In the genomic region with DNA sequence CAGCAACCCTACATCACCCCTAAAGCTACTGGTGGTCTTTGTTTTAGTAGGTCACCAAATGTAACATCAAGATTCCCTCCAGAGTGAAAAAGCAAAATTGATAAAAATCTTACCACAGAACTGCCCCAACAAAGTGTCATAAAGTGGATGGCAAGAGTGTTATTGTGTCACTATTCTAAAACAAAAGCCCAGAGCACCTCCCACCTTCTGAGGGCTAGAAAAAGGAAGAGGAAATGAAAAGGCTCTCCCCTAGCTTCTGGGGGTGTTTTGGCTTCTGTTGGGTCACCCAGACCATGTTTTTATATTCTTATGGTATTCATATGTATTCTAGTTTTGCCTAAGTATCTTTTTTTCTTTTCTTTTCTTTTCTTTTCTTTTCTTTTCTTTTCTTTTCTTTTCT, we compare ENCODE assay signal across 29 mouse cellular contexts. TPM values are rescaled to one million over a fixed set of nuclear protein-coding genes. Genes with fewer than 3 reads are reported as not detected.
"Had no signal": no experiment of that assay in that cellular context is flagged by ENCODE, and none has a peak within 500 bp of the region (broad histone marks: within the 10 kb centered on the region; RNA-seq: fewer than 3 reads in every experiment).

No protein-coding gene starts in this region.

- H3K9ac ChIP-seq: kidney, embryonic 15.5 days; limb, embryonic 13.5 days; liver, embryonic 12.5 days; liver, embryonic 15.5 days; neural tube, embryonic 12.5 days; neural tube, embryonic 15.5 days; stomach, embryonic 15.5 days had no signal

- DNase-seq: kidney, adult 11 months; kidney, adult 8-10 months; kidney, postnatal 10 days; kidney, postnatal 4 days; liver; lung, adult 2 months; lung, postnatal 14 days; midbrain, embryonic 14.5 days; right cerebral cortex, adult 18-20 months; right cerebral cortex, postnatal 14 days; right cerebral cortex, postnatal 4 days; thymus, postnatal 25 days had no signal

- H3K27me3 ChIP-seq: kidney, embryonic 15.5 days; limb, embryonic 13.5 days; liver, embryonic 12.5 days; liver, embryonic 15.5 days; neural tube, embryonic 12.5 days; neural tube, embryonic 15.5 days; stomach, embryonic 15.5 days had no signal

- H3K9me3 ChIP-seq: kidney, embryonic 15.5 days; limb, embryonic 10.5 days; limb, embryonic 13.5 days; liver, embryonic 12.5 days; liver, embryonic 15.5 days; neural tube, embryonic 12.5 days; neural tube, embryonic 15.5 days; stomach, embryonic 15.5 days had no signal

- ATAC-seq: liver, embryonic 12.5 days had no signal

- H3K4me3 ChIP-seq: kidney, embryonic 15.5 days; limb, embryonic 10.5 days; limb, embryonic 13.5 days; liver, embryonic 12.5 days; liver, embryonic 15.5 days; neural tube, embryonic 12.5 days; neural tube, embryonic 15.5 days; stomach, embryonic 15.5 days had no signal

- H3K36me3 ChIP-seq: kidney, embryonic 15.5 days; limb, embryonic 10.5 days; limb, embryonic 13.5 days; liver, embryonic 12.5 days; liver, embryonic 15.5 days; neural tube, embryonic 12.5 days; neural tube, embryonic 15.5 days; stomach, embryonic 15.5 days had no signal

- H3K27ac ChIP-seq: kidney, embryonic 15.5 days; limb, embryonic 10.5 days; limb, embryonic 13.5 days; liver, embryonic 12.5 days; liver, embryonic 15.5 days; macrophage; neural tube, embryonic 12.5 days; neural tube, embryonic 15.5 days; stomach, embryonic 15.5 days had no signal

- H3K4me1 ChIP-seq: kidney, embryonic 15.5 days; limb, embryonic 10.5 days; limb, embryonic 13.5 days; liver, embryonic 12.5 days; liver, embryonic 15.5 days; neural tube, embryonic 12.5 days; neural tube, embryonic 15.5 days; stomach, embryonic 15.5 days had no signal

RNA-seq across cellular contexts. Expression of a gene that starts 42.8 kb away (rescaled TPM):
- total RNA-seq: layer of hippocampus, adult 18-20 months; layer of hippocampus, postnatal 14 days; left cerebral cortex, adult 18-20 months; left cerebral cortex, postnatal 25 days; midbrain, postnatal 0 days had no signal
- polyA plus RNA-seq: kidney, embryonic 15.5 days; limb, embryonic 13.5 days; lung, adult 2 months; midbrain, embryonic 11.5 days; midbrain, embryonic 14.5 days; midbrain, postnatal 0 days; neural tube, embryonic 12.5 days; neural tube, embryonic 15.5 days had no signal

RNA-seq across cellular contexts. Expression of a gene that starts 48.9 kb away (rescaled TPM):
- total RNA-seq: megakaryocyte-erythroid progenitor cell, adult 5-6 weeks; midbrain, postnatal 0 days had no signal
- polyA plus RNA-seq: kidney, embryonic 15.5 days; limb, embryonic 10.5 days; limb, embryonic 13.5 days; liver, embryonic 12.5 days; liver, embryonic 15.5 days; macrophage; midbrain, embryonic 11.5 days; midbrain, embryonic 14.5 days; neural tube, embryonic 12.5 days; neural tube, embryonic 15.5 days; thymus, postnatal 0 days had no signal
